Mouse (Mus musculus): ENCODE measurements around the gene 4921517D22Rik. TPM values are rescaled to one million over a fixed set of nuclear protein-coding genes. Genes with fewer than 3 reads are reported as not detected.

4921517D22Rik gene
- total RNA-seq, 2 experiments from 2014 or later, result not detected

GRCm38 (mm10) chr13:59690576-59690975 lies 3.3 kb downstream of the 4921517D22Rik start:
- DNase-seq, result no peak

- no peak for DNase-seq
Observed at GRCm38 (mm10) chr13:59689843-59690242, 4.1 kb downstream of the 4921517D22Rik start.

DNA sequence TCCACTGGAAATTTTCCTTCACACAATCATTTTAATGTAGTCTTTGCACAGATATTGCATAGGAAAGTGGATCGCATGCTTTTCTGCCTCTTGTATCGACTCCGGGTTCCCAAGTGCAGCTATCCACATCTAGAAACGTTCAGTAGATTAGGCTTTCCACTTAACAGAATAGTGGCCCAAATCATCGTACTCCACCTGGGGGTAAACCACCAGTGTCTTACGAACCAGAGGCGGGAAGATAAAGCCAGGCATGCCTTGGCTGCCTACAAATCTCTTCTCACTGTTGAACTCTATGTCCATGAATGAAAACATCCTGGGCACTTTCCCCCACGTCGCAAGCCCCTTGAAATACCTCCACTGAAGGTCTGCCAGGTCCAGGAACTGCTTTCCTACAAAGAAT lies 4.6 kb downstream of the 4921517D22Rik start:
- no peak for DNase-seq

- DNase-seq, result no peak
Observed at GRCm38 (mm10) chr13:59688338-59688770, 5.6 kb downstream of the 4921517D22Rik start.

GRCm38 (mm10) chr13:59685236-59685635 lies 8.7 kb downstream of the 4921517D22Rik start:
- DNase-seq, result no peak

GRCm38 (mm10) chr13:59682629-59683028 lies 11.3 kb downstream of the 4921517D22Rik start:
- no peak for DNase-seq

DNA sequence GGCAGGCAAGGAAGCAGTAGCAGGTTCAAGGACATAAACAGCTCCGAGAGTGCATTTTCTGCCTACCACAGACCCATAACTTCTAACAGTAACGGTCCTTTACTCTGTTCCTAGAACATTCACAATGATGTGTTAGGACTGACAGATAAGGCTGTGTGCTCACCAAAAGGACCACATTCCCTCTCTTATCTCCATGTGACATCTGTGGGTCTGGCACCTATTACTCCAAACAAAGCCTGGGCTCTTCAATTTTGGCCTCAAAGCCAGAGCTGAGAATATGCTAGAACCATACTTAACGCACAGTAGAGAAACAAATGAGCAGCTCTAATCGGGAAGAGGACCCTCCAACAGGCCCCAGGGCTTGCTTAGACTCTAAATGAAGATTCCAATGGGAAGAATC lies 14.0 kb downstream of the 4921517D22Rik start:
- DNase-seq, result no peak

GRCm38 (mm10) chr13:59679306-59679705 lies 14.6 kb downstream of the 4921517D22Rik start:
- no peak for DNase-seq

- no peak for DNase-seq
Observed at GRCm38 (mm10) chr13:59676316-59677229, 17.3 kb downstream of the 4921517D22Rik start.

DNA sequence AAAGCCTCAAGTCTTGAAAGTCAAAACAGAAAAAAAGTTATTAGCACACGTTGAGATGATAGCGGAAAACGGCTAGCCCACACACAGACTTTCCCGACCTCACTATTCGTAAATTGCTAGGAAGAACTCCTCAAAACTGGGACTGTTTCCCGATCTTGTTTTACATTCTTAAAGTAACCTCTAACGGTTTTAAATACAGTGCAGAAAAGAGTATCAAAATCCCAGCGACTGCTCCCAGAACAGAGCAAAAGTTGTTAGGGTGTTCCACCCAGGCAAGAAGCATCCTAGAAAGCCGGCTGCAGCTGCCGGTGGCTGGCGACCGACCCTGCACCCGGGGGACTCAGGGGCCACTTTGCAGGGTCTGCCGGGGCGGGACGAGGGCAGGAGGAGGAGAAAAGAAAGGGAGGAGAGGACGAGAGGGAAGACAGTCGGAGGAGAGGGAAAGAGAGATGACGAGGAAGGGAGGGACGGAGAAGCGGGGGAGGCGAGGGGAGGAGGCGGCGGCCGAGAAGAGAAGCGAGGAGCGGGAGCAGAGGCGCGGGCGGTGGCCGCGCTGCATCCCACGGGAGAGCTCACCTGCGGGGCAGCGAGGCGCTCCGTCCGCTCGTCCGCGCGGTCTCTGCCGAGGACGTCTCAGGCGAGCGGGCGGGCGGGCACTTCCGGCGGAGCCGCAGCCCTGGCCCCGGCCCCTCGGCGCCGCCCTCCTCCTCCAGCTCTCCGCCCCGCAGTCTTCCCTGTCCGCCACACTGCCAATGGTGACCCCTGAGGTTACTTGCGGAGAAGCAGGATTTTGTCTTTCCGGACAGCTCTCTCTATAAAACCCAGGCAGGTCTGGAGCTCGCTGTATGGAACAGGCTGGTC lies 18.5 kb downstream of the 4921517D22Rik start, which contains the start of gene Golm1:
Golm1 (minus strand) TSS at position 661 of the 861 bp plus-strand sequence.
- peak; percentile 51 to 60 for DNase-seq

- DNase-seq, result no peak
Observed at GRCm38 (mm10) chr13:59674761-59675150, 19.2 kb downstream of the 4921517D22Rik start.

DNA sequence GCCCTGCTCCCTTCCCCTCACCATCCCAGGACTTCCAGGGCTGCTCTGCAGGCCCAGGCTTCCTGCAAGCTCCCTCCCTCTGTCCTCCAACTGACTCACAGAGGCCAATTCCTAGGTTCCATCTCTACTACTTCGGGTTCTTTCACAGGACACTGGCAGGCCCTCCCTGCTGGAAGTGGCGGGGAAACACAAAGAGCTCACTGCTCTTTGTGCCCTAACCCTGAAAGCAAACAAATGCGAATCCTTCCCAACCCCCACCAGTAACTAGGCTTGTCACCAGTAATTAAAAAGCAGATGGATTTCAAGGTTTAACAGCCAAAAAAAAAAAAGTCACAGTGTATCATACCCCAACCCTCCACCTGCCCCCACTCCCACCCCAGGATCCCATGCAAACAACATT lies 19.7 kb downstream of the 4921517D22Rik start:
- DNase-seq, result no peak

GRCm38 (mm10) chr13:59673597-59673996 lies 20.3 kb downstream of the 4921517D22Rik start:
- DNase-seq, result no peak

- no peak for DNase-seq
Observed at GRCm38 (mm10) chr13:59672248-59672647, 21.7 kb downstream of the 4921517D22Rik start.

GRCm38 (mm10) chr13:59671521-59671920 lies 22.4 kb downstream of the 4921517D22Rik start:
- DNase-seq, result no peak

DNA sequence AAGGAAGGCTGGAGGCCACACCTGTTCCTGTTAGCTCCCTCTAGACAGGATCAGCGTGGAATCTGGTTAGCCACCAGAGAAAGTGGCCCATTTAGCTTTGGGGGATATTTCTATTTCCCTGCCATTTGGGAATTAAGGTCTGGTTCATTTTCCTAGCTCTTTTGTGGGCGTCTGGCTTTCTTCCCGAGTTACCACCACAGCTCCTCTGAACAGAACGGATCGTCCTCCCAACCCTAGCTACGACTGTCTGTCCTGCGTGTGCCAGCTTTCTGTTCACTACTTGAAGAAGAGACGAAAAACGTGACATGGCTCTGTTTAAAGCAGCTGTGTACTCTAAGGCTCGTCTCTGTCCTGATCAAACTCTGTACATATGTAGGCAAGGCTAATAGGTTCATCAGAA lies 24.0 kb downstream of the 4921517D22Rik start:
- peak; percentile 56 to 71 for DNase-seq

GRCm38 (mm10) chr13:59668501-59669093 lies 25.3 kb downstream of the 4921517D22Rik start:
- no peak for DNase-seq

GRCm38 (mm10) chr13:59667763-59668162 lies 26.1 kb downstream of the 4921517D22Rik start:
- no peak for DNase-seq

- no peak for DNase-seq
Observed at GRCm38 (mm10) chr13:59663939-59664712, 29.8 kb downstream of the 4921517D22Rik start.

DNA sequence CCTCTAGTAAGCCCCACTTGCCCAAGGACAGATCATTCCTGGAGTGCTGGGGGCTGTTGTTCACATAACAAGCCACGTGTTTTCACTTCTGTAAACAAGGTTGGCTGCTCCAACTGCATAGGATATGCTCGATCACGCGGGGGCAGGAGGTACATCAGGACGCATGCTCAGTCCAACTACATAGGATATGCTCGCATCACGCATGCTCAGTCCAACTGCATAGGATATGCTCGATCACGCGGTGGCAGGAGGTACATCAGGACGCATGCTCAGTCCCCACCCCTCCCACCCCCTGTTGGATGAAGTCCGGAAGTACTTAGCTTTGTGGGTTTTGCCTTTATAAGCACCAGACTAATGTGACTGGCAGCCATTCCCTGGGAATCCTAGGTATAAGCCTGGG lies 31.9 kb downstream of the 4921517D22Rik start:
- DNase-seq, result no peak

- DNase-seq, result no peak
Observed at GRCm38 (mm10) chr13:59661387-59661786, 32.5 kb downstream of the 4921517D22Rik start.

DNA sequence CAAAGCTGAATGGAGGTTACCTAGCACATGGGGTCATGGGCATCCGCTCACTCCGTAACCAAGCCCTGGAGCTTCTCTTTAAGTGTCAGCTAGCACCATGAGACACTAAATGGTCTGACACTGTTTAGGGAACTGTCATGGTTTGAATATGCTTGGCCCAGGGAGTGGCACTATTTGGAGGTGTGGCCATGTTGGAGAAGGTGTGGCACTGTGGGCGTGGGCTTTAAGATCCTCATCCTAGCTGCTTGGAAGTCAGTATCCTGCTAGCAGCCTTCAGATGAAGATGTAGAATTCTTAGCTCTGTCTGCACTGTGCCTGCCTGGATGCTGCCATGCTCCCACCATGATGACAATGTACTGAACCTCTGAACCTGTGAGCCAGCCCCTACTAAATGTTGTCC lies 33.5 kb downstream of the 4921517D22Rik start:
- DNase-seq, result no peak
